ENCODE assay signal across 21 mouse cellular contexts in genomic region chr13:93344395-93344794, GRCm38 (mm10).
"Had no signal": no experiment of that assay in that cellular context is flagged by ENCODE, and none has a peak within 500 bp of the region (broad histone marks: within the 10 kb centered on the region; RNA-seq: fewer than 3 reads in every experiment).

No protein-coding gene starts in this region.

- H3K4me1 ChIP-seq: lung, embryonic 15.5 days; midbrain, embryonic 13.5 days; midbrain, embryonic 15.5 days; neural tube, embryonic 13.5 days; neural tube, embryonic 15.5 days had no signal

- H3K9ac ChIP-seq: lung, embryonic 15.5 days; midbrain, embryonic 13.5 days; midbrain, embryonic 15.5 days; neural tube, embryonic 13.5 days; neural tube, embryonic 15.5 days had no signal

- DNase-seq: lung, adult 2 months; lung, postnatal 14 days; lung, postnatal 36 days; retina, postnatal 1 day; right cerebral cortex, adult 18-20 months; right cerebral cortex, postnatal 25 days; right cerebral cortex, postnatal 4 days; spleen, adult 18-20 months; thymus, adult 18-20 months; thymus, postnatal 14 days; thymus, postnatal 36 days had no signal

- H3K27ac ChIP-seq: lung, embryonic 15.5 days; macrophage; midbrain, embryonic 13.5 days; midbrain, embryonic 15.5 days; neural tube, embryonic 13.5 days; neural tube, embryonic 15.5 days had no signal

- H3K27me3 ChIP-seq: lung, embryonic 15.5 days; megakaryocyte, embryonic 14.5 days; midbrain, embryonic 13.5 days; midbrain, embryonic 15.5 days; neural tube, embryonic 13.5 days; neural tube, embryonic 15.5 days had no signal

- ATAC-seq: lung, postnatal 0 days; midbrain, embryonic 13.5 days; midbrain, embryonic 15.5 days had no signal

- H3K4me2 ChIP-seq: lung, embryonic 15.5 days; midbrain, embryonic 11.5 days; midbrain, embryonic 13.5 days; midbrain, embryonic 15.5 days; neural tube, embryonic 13.5 days; neural tube, embryonic 15.5 days had no signal

- H3K36me3 ChIP-seq: lung, embryonic 15.5 days; midbrain, embryonic 15.5 days had no signal

- H3K9me3 ChIP-seq: lung, embryonic 15.5 days; megakaryocyte, embryonic 14.5 days; midbrain, embryonic 13.5 days; midbrain, embryonic 15.5 days; neural tube, embryonic 13.5 days; neural tube, embryonic 15.5 days had no signal

- H3K4me3 ChIP-seq: lung, embryonic 15.5 days; midbrain, embryonic 13.5 days; midbrain, embryonic 15.5 days; myocyte; neural tube, embryonic 13.5 days; neural tube, embryonic 15.5 days had no signal
